Mouse (Mus musculus): Measurements from ENCODE around the gene Hoxd3. TPM values are rescaled to one million over a fixed set of nuclear protein-coding genes. Genes with fewer than 3 reads are reported as not detected.

The Hoxd3 gene
- polyA plus RNA-seq, 1 experiment from 2014 or later, result 0.09 TPM

- H3K36me3 ChIP-seq (ENCODE audit: control insufficient read depth, insufficient read depth), result no peaks in the 10 kb centered on the region
- no peak overlapping the region for H3K4me2 ChIP-seq (ENCODE audit: low read depth, low read length)
- H3K4me1 ChIP-seq (ENCODE audit: control insufficient read depth, low read depth, low read length), result no peaks in the 10 kb centered on the region
- H3K9ac ChIP-seq (ENCODE audit: low read depth, low read length), result no peak overlapping the region
- ATAC-seq (ENCODE audit: low read depth), result no peak
- no peaks in the 10 kb centered on the region for H3K9me3 ChIP-seq (replicated peaks; ENCODE audit: control insufficient read depth, low read length)
- peaks cover 86% of the 10 kb centered on the region for H3K27me3 ChIP-seq (ENCODE audit: control insufficient read depth, insufficient read depth, low read depth, low read length)
- no peak overlapping the region for H3K4me3 ChIP-seq (ENCODE audit: low read depth, low read length)
- 14% methylated on average over 8 of the region's 8 CpGs for WGBS (ENCODE audit: insufficient replicate concordance)
- no peak overlapping the region for H3K27ac ChIP-seq (ENCODE audit: low read length)
Observed at GRCm38 (mm10) chr2:74722949-74723348, 11.2 kb downstream of the Hoxd3 start.

DNA sequence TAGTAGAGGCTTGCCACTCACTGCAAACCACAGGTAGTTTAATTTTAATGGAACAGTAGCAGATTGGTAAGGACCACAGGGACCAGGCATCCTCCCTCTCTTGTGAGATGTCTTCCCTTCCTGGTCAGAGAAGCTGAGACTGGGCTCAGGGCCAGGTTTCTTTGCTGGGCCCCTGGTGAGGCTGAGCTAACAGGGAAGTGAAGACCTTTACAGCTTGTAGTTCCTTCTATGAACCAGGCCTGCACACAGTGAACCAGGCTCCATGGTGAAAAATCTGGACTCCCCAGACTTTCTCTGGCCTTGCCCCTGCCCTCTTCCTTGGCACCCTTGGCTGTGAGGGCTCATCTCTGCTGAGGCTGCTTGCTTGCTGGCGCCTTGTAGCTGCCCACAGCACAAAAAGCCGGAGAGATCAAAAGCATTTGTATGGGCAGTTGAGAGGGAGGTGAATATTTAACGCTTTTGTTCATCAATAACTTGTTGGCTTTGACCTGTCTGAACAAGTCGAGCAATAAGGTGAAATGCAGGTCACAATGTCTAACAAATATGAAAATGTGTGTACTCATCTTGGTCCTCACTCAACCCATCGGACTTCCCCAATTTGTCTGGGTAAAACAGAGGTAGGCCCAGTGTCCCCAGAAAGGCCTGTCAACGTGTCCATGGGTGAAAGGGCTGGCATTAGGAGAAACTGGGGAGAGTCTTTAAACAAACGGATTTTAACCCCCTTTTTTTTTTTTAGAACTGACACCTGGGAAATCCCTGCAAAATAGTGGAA, 12.7 kb downstream of the Hoxd3 start:
- no peak for ATAC-seq (ENCODE audit: low read depth)
- Histone ChIP-seq H3K4me1 (ENCODE audit: control insufficient read depth, low read depth, low read length) (no peaks in the 10 kb centered on the region), H3K36me3 (ENCODE audit: control insufficient read depth, insufficient read depth) (no peaks in the 10 kb centered on the region), H3K27ac (ENCODE audit: low read length) (no peak overlapping the region), H3K9ac (ENCODE audit: low read depth, low read length) (no peak overlapping the region), H3K4me3 (ENCODE audit: low read depth, low read length) (no peak overlapping the region), H3K27me3 (ENCODE audit: control insufficient read depth, insufficient read depth, low read depth, low read length) (peaks cover 89% of the 10 kb centered on the region), H3K4me2 (ENCODE audit: low read depth, low read length) (no peak overlapping the region), H3K9me3 (replicated peaks; ENCODE audit: control insufficient read depth, low read length) (no peaks in the 10 kb centered on the region)
- 35% methylated on average over 7 of the region's 7 CpGs for WGBS (ENCODE audit: insufficient replicate concordance)

GRCm38 (mm10) chr2:74725171-74725570, 13.4 kb downstream of the Hoxd3 start:
- Histone ChIP-seq H3K4me2 (ENCODE audit: low read depth, low read length) (no peak overlapping the region), H3K27me3 (ENCODE audit: control insufficient read depth, insufficient read depth, low read depth, low read length) (peaks cover 87% of the 10 kb centered on the region), H3K9me3 (replicated peaks; ENCODE audit: control insufficient read depth, low read length) (no peaks in the 10 kb centered on the region), H3K27ac (ENCODE audit: low read length) (no peak overlapping the region), H3K36me3 (ENCODE audit: control insufficient read depth, insufficient read depth) (no peaks in the 10 kb centered on the region), H3K9ac (ENCODE audit: low read depth, low read length) (no peak overlapping the region), H3K4me3 (ENCODE audit: low read depth, low read length) (no peak overlapping the region), H3K4me1 (ENCODE audit: control insufficient read depth, low read depth, low read length) (no peaks in the 10 kb centered on the region)
- WGBS (ENCODE audit: insufficient replicate concordance), result 29% methylated on average over 17 of the region's 17 CpGs
- no peak for ATAC-seq (ENCODE audit: low read depth)

- H3K27ac ChIP-seq (ENCODE audit: low read length), result no peak within 1 kb of the TSS
- no peak within 1 kb of the TSS for H3K9ac ChIP-seq (ENCODE audit: low read depth, low read length)
- no peaks in the 10 kb centered on the region for H3K36me3 ChIP-seq (ENCODE audit: control insufficient read depth, insufficient read depth)
- no peak for ATAC-seq (ENCODE audit: low read depth)
- no peaks in the 10 kb centered on the region for H3K4me1 ChIP-seq (ENCODE audit: control insufficient read depth, low read depth, low read length)
- H3K27me3 ChIP-seq (ENCODE audit: control insufficient read depth, insufficient read depth, low read depth, low read length), result peaks cover 92% of the 10 kb centered on the region
- H3K4me2 ChIP-seq (ENCODE audit: low read depth, low read length), result peak within 1 kb of the TSS; percentile 8
- WGBS (ENCODE audit: insufficient replicate concordance), result 41% methylated on average over 5 of the region's 5 CpGs
- no peaks in the 10 kb centered on the region for H3K9me3 ChIP-seq (replicated peaks; ENCODE audit: control insufficient read depth, low read length)
- no peak within 1 kb of the TSS for H3K4me3 ChIP-seq (ENCODE audit: low read depth, low read length)
Observed at GRCm38 (mm10) chr2:74726551-74726950, 14.8 kb downstream of the Hoxd3 start, which contains the start of gene Gm28230. Gm28230 (plus strand) TSS chr2:74726728.

DNA sequence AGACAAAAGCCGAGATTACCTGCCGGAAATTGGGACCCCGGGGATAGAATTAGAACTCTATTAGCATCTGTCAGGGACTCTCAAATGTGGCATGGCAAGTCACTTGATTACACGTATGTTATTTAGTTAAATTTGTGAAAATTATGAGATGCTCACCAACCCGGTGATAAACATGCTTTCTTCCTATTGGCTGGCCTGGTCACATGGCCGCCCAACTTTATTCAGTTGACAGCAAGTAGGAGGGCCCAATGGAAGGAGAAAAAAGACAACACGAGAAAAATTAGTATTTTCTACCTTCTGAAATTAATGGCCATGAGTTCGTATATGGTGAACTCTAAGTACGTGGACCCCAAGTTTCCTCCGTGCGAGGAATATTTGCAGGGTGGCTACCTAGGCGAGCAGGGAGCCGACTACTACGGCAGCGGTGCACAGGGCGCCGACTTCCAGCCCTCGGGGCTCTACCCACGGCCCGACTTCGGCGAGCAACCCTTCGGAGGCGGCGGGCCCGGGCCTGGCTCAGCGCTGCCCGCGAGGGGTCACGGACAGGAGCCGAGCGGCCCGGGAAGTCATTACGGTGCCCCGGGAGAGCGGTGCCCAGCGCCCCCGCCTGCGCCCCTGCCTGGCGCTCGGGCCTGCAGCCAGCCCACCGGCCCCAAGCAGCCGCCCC, 15.4 kb downstream of the Hoxd3 start:
- no peaks in the 10 kb centered on the region for H3K4me1 ChIP-seq (ENCODE audit: control insufficient read depth, low read depth, low read length)
- no peak overlapping the region for H3K27ac ChIP-seq (ENCODE audit: low read length)
- H3K4me2 ChIP-seq (ENCODE audit: low read depth, low read length), result peak overlapping the region; percentile 8
- no peaks in the 10 kb centered on the region for H3K36me3 ChIP-seq (ENCODE audit: control insufficient read depth, insufficient read depth)
- no peak overlapping the region for H3K9ac ChIP-seq (ENCODE audit: low read depth, low read length)
- ATAC-seq (ENCODE audit: low read depth), result no peak
- peaks cover 92% of the 10 kb centered on the region for H3K27me3 ChIP-seq (ENCODE audit: control insufficient read depth, insufficient read depth, low read depth, low read length)
- 4% methylated on average over 39 of the region's 43 CpGs for WGBS (ENCODE audit: insufficient replicate concordance)
- no peak overlapping the region for H3K4me3 ChIP-seq (ENCODE audit: low read depth, low read length)
- no peaks in the 10 kb centered on the region for H3K9me3 ChIP-seq (replicated peaks; ENCODE audit: control insufficient read depth, low read length)

GRCm38 (mm10) chr2:74727640-74728302, 16.0 kb downstream of the Hoxd3 start:
- WGBS (ENCODE audit: insufficient replicate concordance), result 11% methylated on average over 25 of the region's 25 CpGs
- no peaks in the 10 kb centered on the region for H3K9me3 ChIP-seq (replicated peaks; ENCODE audit: control insufficient read depth, low read length)
- no peak overlapping the region for H3K9ac ChIP-seq (ENCODE audit: low read depth, low read length)
- no peak overlapping the region for H3K27ac ChIP-seq (ENCODE audit: low read length)
- H3K27me3 ChIP-seq (ENCODE audit: control insufficient read depth, insufficient read depth, low read depth, low read length), result peaks cover 95% of the 10 kb centered on the region
- no peaks in the 10 kb centered on the region for H3K4me1 ChIP-seq (ENCODE audit: control insufficient read depth, low read depth, low read length)
- no peak for ATAC-seq (ENCODE audit: low read depth)
- no peak overlapping the region for H3K4me2 ChIP-seq (ENCODE audit: low read depth, low read length)
- H3K4me3 ChIP-seq (ENCODE audit: low read depth, low read length), result no peak overlapping the region
- H3K36me3 ChIP-seq (ENCODE audit: control insufficient read depth, insufficient read depth), result no peaks in the 10 kb centered on the region

- no peak overlapping the region for H3K4me2 ChIP-seq (ENCODE audit: low read depth, low read length)
- H3K36me3 ChIP-seq (ENCODE audit: control insufficient read depth, insufficient read depth), result no peaks in the 10 kb centered on the region
- WGBS (ENCODE audit: insufficient replicate concordance), result 33% methylated on average over 13 of the region's 13 CpGs
- no peak overlapping the region for H3K9ac ChIP-seq (ENCODE audit: low read depth, low read length)
- H3K27ac ChIP-seq (ENCODE audit: low read length), result no peak overlapping the region
- no peaks in the 10 kb centered on the region for H3K4me1 ChIP-seq (ENCODE audit: control insufficient read depth, low read depth, low read length)
- no peak for ATAC-seq (ENCODE audit: low read depth)
- H3K9me3 ChIP-seq (replicated peaks; ENCODE audit: control insufficient read depth, low read length), result no peaks in the 10 kb centered on the region
- no peak overlapping the region for H3K4me3 ChIP-seq (ENCODE audit: low read depth, low read length)
- peaks cover 95% of the 10 kb centered on the region for H3K27me3 ChIP-seq (ENCODE audit: control insufficient read depth, insufficient read depth, low read depth, low read length)
Observed at GRCm38 (mm10) chr2:74728303-74728680, 16.6 kb downstream of the Hoxd3 start.

GRCm38 (mm10) chr2:74730331-74730730, 18.6 kb downstream of the Hoxd3 start:
- ATAC-seq (ENCODE audit: low read depth), result no peak
- no peak overlapping the region for H3K27ac ChIP-seq (ENCODE audit: low read length)
- no peak overlapping the region for H3K9ac ChIP-seq (ENCODE audit: low read depth, low read length)
- no peak overlapping the region for H3K4me2 ChIP-seq (ENCODE audit: low read depth, low read length)
- no peaks in the 10 kb centered on the region for H3K9me3 ChIP-seq (replicated peaks; ENCODE audit: control insufficient read depth, low read length)
- H3K27me3 ChIP-seq (ENCODE audit: control insufficient read depth, insufficient read depth, low read depth, low read length), result peaks cover 95% of the 10 kb centered on the region
- H3K36me3 ChIP-seq (ENCODE audit: control insufficient read depth, insufficient read depth), result no peaks in the 10 kb centered on the region
- no peak overlapping the region for H3K4me3 ChIP-seq (ENCODE audit: low read depth, low read length)
- WGBS (ENCODE audit: insufficient replicate concordance), result 31% methylated on average over 8 of the region's 8 CpGs
- no peaks in the 10 kb centered on the region for H3K4me1 ChIP-seq (ENCODE audit: control insufficient read depth, low read depth, low read length)

GRCm38 (mm10) chr2:74731055-74731454, 19.3 kb downstream of the Hoxd3 start:
- no peaks in the 10 kb centered on the region for H3K36me3 ChIP-seq (ENCODE audit: control insufficient read depth, insufficient read depth)
- H3K27ac ChIP-seq (ENCODE audit: low read length), result no peak overlapping the region
- no peak overlapping the region for H3K4me2 ChIP-seq (ENCODE audit: low read depth, low read length)
- no peaks in the 10 kb centered on the region for H3K4me1 ChIP-seq (ENCODE audit: control insufficient read depth, low read depth, low read length)
- ATAC-seq (ENCODE audit: low read depth), result no peak
- no peak overlapping the region for H3K4me3 ChIP-seq (ENCODE audit: low read depth, low read length)
- no peak overlapping the region for H3K9ac ChIP-seq (ENCODE audit: low read depth, low read length)
- peaks cover 95% of the 10 kb centered on the region for H3K27me3 ChIP-seq (ENCODE audit: control insufficient read depth, insufficient read depth, low read depth, low read length)
- H3K9me3 ChIP-seq (replicated peaks; ENCODE audit: control insufficient read depth, low read length), result no peaks in the 10 kb centered on the region
